Mouse (Mus musculus) hindbrain, embryonic 11.5 days (tissue): ENCODE data around the gene Esyt2. TPM values are rescaled to one million over a fixed set of nuclear protein-coding genes. Genes with fewer than 3 reads are reported as not detected.

Source experiments
- ATAC-seq: fragments of 200-750 bp; cut with Nextera tagmentation; 2 replicates; pipeline ENCODE4 v1.8.0; 2017; ENCODE audit warnings: mild to moderate bottlenecking, moderate TSS enrichment, moderate library complexity; ENCODE audit not compliant: low FRiP score
- DNase-seq: peaks from one replicate; pipeline ENCODE4 v3.0.0-alpha.2; 2015; ENCODE audit warnings: low spot score
- H3K27ac ChIP-seq: fragments of 300-500 bp; sonication (generic); 2 replicates; pipeline ENCODE4 v1.5.1; 2014; ENCODE audit warnings: mild to moderate bottlenecking, low read depth, low read length
- H3K27me3 ChIP-seq: fragments of 300-500 bp; sonication (generic); 2 replicates; pipeline ENCODE4 v1.6.1; 2014; ENCODE audit warnings: mild to moderate bottlenecking, low read length, moderate library complexity, mixed read lengths; ENCODE audit not compliant: control insufficient read depth, insufficient read depth
- H3K36me3 ChIP-seq: fragments of 300-500 bp; sonication (generic); 2 replicates; pipeline ENCODE4 v1.6.1; 2014; ENCODE audit warnings: mild to moderate bottlenecking, low read length, moderate library complexity, mixed read lengths; ENCODE audit not compliant: control insufficient read depth, insufficient read depth
- H3K4me1 ChIP-seq: fragments of 300-500 bp; sonication (generic); replicated peaks from 2 replicates; pipeline ENCODE4 v1.6.1; 2014; ENCODE audit warnings: low read length, mixed read lengths; ENCODE audit not compliant: control insufficient read depth, insufficient read depth
- H3K4me2 ChIP-seq: fragments of 300-500 bp; sonication (generic); replicated peaks from 2 replicates; pipeline ENCODE4 v1.6.1; 2014; ENCODE audit warnings: mild to moderate bottlenecking, low read depth, low read length
- H3K4me3 ChIP-seq: fragments of 300-500 bp; sonication (generic); 2 replicates; pipeline ENCODE4 v1.5.1; 2014; ENCODE audit warnings: low read depth, low read length
- H3K9ac ChIP-seq: fragments of 300-500 bp; sonication (generic); 2 replicates; pipeline ENCODE4 v1.6.1; 2014; ENCODE audit warnings: low read depth, low read length
- H3K9me3 ChIP-seq: fragments of 300-500 bp; sonication (generic); 2 replicates; pipeline ENCODE4 v1.6.1; 2016; ENCODE audit warnings: low read length; ENCODE audit not compliant: control insufficient read depth
- WGBS: fragments of 180-500 bp; shearing (Covaris S2); extraction: QIAGEN DNeasy Blood & Tissue Kit; methylation state at CpG from one replicate; pipeline ENCODE4 v1.1.7; 2014; 5-methylcytosine and 5-hydroxymethylcytosine counted together
- polyA plus RNA-seq: library from polyadenylated mRNA; unstranded; fragments of >200 nt; fragmentation: Nextera tagmentation; extraction: Ambion mirVana; gene quantifications from 2 replicates; pipeline ENCODE4 v1.2.1, GENCODE M21; 2014

The Esyt2 gene
- polyA plus RNA-seq, 1 experiment from 2014 or later = 22.1 TPM

GRCm38 (mm10) chr12:116293185-116293584 is 12.2 kb downstream of the Esyt2 start:
- no peaks in the 10 kb centered on the region for H3K36me3 ChIP-seq
- H3K9me3 ChIP-seq = no peaks in the 10 kb centered on the region
- DNase-seq (no peak), ATAC-seq (no peak)
- H3K9ac ChIP-seq = no peak overlapping the region
- no peak overlapping the region for H3K4me3 ChIP-seq
- 86% methylated on average over 2 of the region's 2 CpGs for WGBS
- no peak overlapping the region for H3K27ac ChIP-seq
- H3K27me3 ChIP-seq = no peaks in the 10 kb centered on the region
- no peaks in the 10 kb centered on the region for H3K4me1 ChIP-seq
- no peak overlapping the region for H3K4me2 ChIP-seq

GRCm38 (mm10) chr12:116293599-116294292 is 12.8 kb downstream of the Esyt2 start:
- Histone ChIP-seq H3K4me1 (no peaks in the 10 kb centered on the region), H3K27me3 (no peaks in the 10 kb centered on the region), H3K36me3 (no peaks in the 10 kb centered on the region), H3K4me3 (no peak overlapping the region), H3K27ac (no peak overlapping the region), H3K9me3 (no peaks in the 10 kb centered on the region), H3K4me2 (no peak overlapping the region), H3K9ac (no peak overlapping the region)
- DNase-seq = no peak
- 84% methylated on average over 4 of the region's 4 CpGs for WGBS
- ATAC-seq = no peak

- no peaks in the 10 kb centered on the region for H3K36me3 ChIP-seq
- H3K27me3 ChIP-seq = no peaks in the 10 kb centered on the region
- H3K27ac ChIP-seq = no peak overlapping the region
- no peak overlapping the region for H3K4me3 ChIP-seq
- DNase-seq (no peak), ATAC-seq (no peak)
- H3K9ac ChIP-seq = no peak overlapping the region
- H3K4me1 ChIP-seq = no peaks in the 10 kb centered on the region
- H3K4me2 ChIP-seq = no peak overlapping the region
- WGBS = 91% methylated on average over 2 of the region's 2 CpGs
- H3K9me3 ChIP-seq = no peaks in the 10 kb centered on the region
Measured at GRCm38 (mm10) chr12:116299906-116300305, 18.9 kb downstream of the Esyt2 start.

- Histone ChIP-seq H3K36me3 (no peaks in the 10 kb centered on the region), H3K4me2 (no peak overlapping the region), H3K27ac (no peak overlapping the region), H3K9me3 (no peaks in the 10 kb centered on the region), H3K9ac (no peak overlapping the region), H3K4me3 (no peak overlapping the region), H3K27me3 (no peaks in the 10 kb centered on the region), H3K4me1 (no peaks in the 10 kb centered on the region)
- DNase-seq (no peak), ATAC-seq (no peak)
Measured at GRCm38 (mm10) chr12:116302181-116302580, 21.2 kb downstream of the Esyt2 start.

GRCm38 (mm10) chr12:116306042-116306441 is 25.0 kb downstream of the Esyt2 start:
- 76% methylated on average over 1 of the region's 1 CpGs for WGBS

GRCm38 (mm10) chr12:116307870-116308269 is 26.9 kb downstream of the Esyt2 start:
- Histone ChIP-seq H3K4me3 (no peak overlapping the region), H3K27ac (no peak overlapping the region), H3K27me3 (no peaks in the 10 kb centered on the region), H3K4me2 (no peak overlapping the region), H3K36me3 (no peaks in the 10 kb centered on the region), H3K9me3 (no peaks in the 10 kb centered on the region), H3K9ac (no peak overlapping the region), H3K4me1 (no peaks in the 10 kb centered on the region)
- DNase-seq (no peak), ATAC-seq (no peak)
- 88% methylated on average over 3 of the region's 3 CpGs for WGBS

More at GRCm38 (mm10) chr12:116306042-116306441, 25.0 kb downstream of the Esyt2 start:
- no peaks in the 10 kb centered on the region for H3K4me1 ChIP-seq
- H3K9ac ChIP-seq = no peak overlapping the region
- no peak for DNase-seq
- H3K36me3 ChIP-seq = no peaks in the 10 kb centered on the region
- no peaks in the 10 kb centered on the region for H3K27me3 ChIP-seq
- no peak overlapping the region for H3K27ac ChIP-seq
- ATAC-seq = no peak
- H3K9me3 ChIP-seq = no peaks in the 10 kb centered on the region
- no peak overlapping the region for H3K4me2 ChIP-seq
- H3K4me3 ChIP-seq = no peak overlapping the region

- Histone ChIP-seq H3K27me3 (no peaks in the 10 kb centered on the region), H3K27ac (no peak overlapping the region), H3K4me2 (no peak overlapping the region), H3K4me3 (no peak overlapping the region), H3K4me1 (no peaks in the 10 kb centered on the region), H3K9ac (no peak overlapping the region), H3K36me3 (no peaks in the 10 kb centered on the region), H3K9me3 (no peaks in the 10 kb centered on the region)
- ATAC-seq (no peak), DNase-seq (no peak)
- 81% methylated on average over 2 of the region's 2 CpGs for WGBS
Measured at GRCm38 (mm10) chr12:116308612-116309011, 27.6 kb downstream of the Esyt2 start.

- WGBS = 100% methylated on average over 1 of the region's 1 CpGs
- H3K9me3 ChIP-seq = no peaks in the 10 kb centered on the region
Measured at GRCm38 (mm10) chr12:116313816-116314215, 32.8 kb downstream of the Esyt2 start.

GRCm38 (mm10) chr12:116315498-116315897 is 34.5 kb downstream of the Esyt2 start:
- Histone ChIP-seq H3K4me2 (no peak overlapping the region), H3K9ac (no peak overlapping the region), H3K36me3 (no peaks in the 10 kb centered on the region), H3K9me3 (no peaks in the 10 kb centered on the region), H3K27me3 (no peaks in the 10 kb centered on the region), H3K27ac (no peak overlapping the region), H3K4me3 (no peak overlapping the region), H3K4me1 (no peaks in the 10 kb centered on the region)
- 94% methylated on average over 3 of the region's 3 CpGs for WGBS
- ATAC-seq (no peak), DNase-seq (no peak)

More at GRCm38 (mm10) chr12:116313816-116314215, 32.8 kb downstream of the Esyt2 start:
- Histone ChIP-seq H3K27ac (no peak overlapping the region), H3K4me3 (no peak overlapping the region), H3K27me3 (no peaks in the 10 kb centered on the region), H3K4me1 (no peaks in the 10 kb centered on the region), H3K36me3 (no peaks in the 10 kb centered on the region), H3K9ac (no peak overlapping the region), H3K4me2 (no peak overlapping the region)
- DNase-seq (no peak), ATAC-seq (no peak)
